Mouse (Mus musculus) liver, embryonic 14.5 days (tissue): ENCODE measurements around the gene Chid1. TPM values are rescaled to one million over a fixed set of nuclear protein-coding genes. Genes with fewer than 3 reads are reported as not detected.

ENCODE experiments used
- ATAC-seq: fragments of 200-750 bp; cut with Nextera tagmentation; 2 replicates; pipeline ENCODE4 v1.8.0; 2017; ENCODE audit warnings: moderate number of reproducible peaks, mild to moderate bottlenecking, moderate library complexity; ENCODE audit not compliant: insufficient read depth
- DNase-seq, 3 experiments: peaks; one replicate each; pipeline ENCODE4 v3.0.0-alpha.2; 2012 to 2013; ENCODE audit warnings: low read depth in 3 of 3, low spot score in 3 of 3
- H3K27ac ChIP-seq: fragments of 300-500 bp; sonication (generic); 2 replicates; pipeline ENCODE4 v1.5.1; 2014; ENCODE audit warnings: moderate library complexity, mild to moderate bottlenecking, control low read depth, inconsistent platforms
- H3K27me3 ChIP-seq: fragments of 300-500 bp; sonication (generic); 2 replicates; pipeline ENCODE4 v1.6.1; 2014; ENCODE audit warnings: mild to moderate bottlenecking, low read length, moderate library complexity; ENCODE audit not compliant: control insufficient read depth, insufficient read depth
- H3K36me3 ChIP-seq: fragments of 300-500 bp; sonication (generic); replicated peaks from 2 replicates; pipeline ENCODE4 v1.6.1; 2014; ENCODE audit warnings: low read depth; ENCODE audit not compliant: control insufficient read depth, insufficient read depth
- H3K4me1 ChIP-seq, 2 experiments: fragments of 200-500 bp in 1 of 2; fragments of 300-500 bp in 1 of 2; sonication (generic) in 1 of 2; replicated peaks; 2 replicates each; pipeline ENCODE4 v1.6.1; 2012 to 2014; ENCODE audit warnings: antibody characterized with exemption in 1 of 2, inconsistent platforms in 1 of 2, low read length in 1 of 2; ENCODE audit not compliant: control insufficient read depth in 2 of 2, insufficient read depth in 2 of 2
- H3K4me2 ChIP-seq: fragments of 300-500 bp; sonication (generic); 2 replicates; pipeline ENCODE4 v1.6.1; 2014; ENCODE audit warnings: low read depth, mild to moderate bottlenecking, control low read depth, moderate library complexity
- H3K4me3 ChIP-seq, 2 experiments: fragments of 200-500 bp in 1 of 2; fragments of 300-500 bp in 1 of 2; sonication (generic) in 1 of 2; 2 replicates each; pipeline ENCODE4 v1.5.1; 2012 to 2014; ENCODE audit warnings: low read depth in 2 of 2, low read length in 2 of 2, mild to moderate bottlenecking in 2 of 2, control low read depth in 1 of 2, inconsistent platforms in 1 of 2, moderate library complexity in 1 of 2; ENCODE audit not compliant: insufficient read depth in 1 of 2
- H3K9ac ChIP-seq: fragments of 300-500 bp; sonication (generic); replicated peaks from 2 replicates; pipeline ENCODE4 v1.6.1; 2014; ENCODE audit warnings: mild to moderate bottlenecking, control low read depth, moderate library complexity
- H3K9me3 ChIP-seq: fragments of 300-500 bp; sonication (generic); 2 replicates; pipeline ENCODE4 v1.6.1; 2016; ENCODE audit warnings: low read length, mixed read lengths; ENCODE audit not compliant: control insufficient read depth
- CTCF ChIP-seq: IDR thresholded peaks from 2 replicates; pipeline ENCODE4 v1.5.1; 2016; ENCODE audit warnings: antibody characterized with exemption, low read depth, control low read depth
- EP300 ChIP-seq: IDR thresholded peaks from 2 replicates; pipeline ENCODE4 v1.6.1; 2016; ENCODE audit warnings: antibody characterized with exemption, low read depth
- WGBS: fragments of 180-500 bp; shearing (Covaris S2); extraction: QIAGEN DNeasy Blood & Tissue Kit; methylation state at CpG from one replicate; pipeline ENCODE4 v1.1.7; 2014; ENCODE audit not compliant: insufficient replicate concordance; 5-methylcytosine and 5-hydroxymethylcytosine counted together
- polyA plus RNA-seq, 2 experiments: library from polyadenylated mRNA; depleted of rRNA in 1 of 2; stranded (reverse) in 1 of 2; unstranded in 1 of 2; fragments of >200 nt; fragmentation: Nextera tagmentation in 1 of 2; extraction: Ambion mirVana in 1 of 2; gene quantifications; 2 replicates each; pipeline versions ENCODE4 v1.2.1 to v1.2.3; 2012 to 2014

The Chid1 gene
- polyA plus RNA-seq, 2 experiments: 12.1 to 23.0 TPM

DNA sequence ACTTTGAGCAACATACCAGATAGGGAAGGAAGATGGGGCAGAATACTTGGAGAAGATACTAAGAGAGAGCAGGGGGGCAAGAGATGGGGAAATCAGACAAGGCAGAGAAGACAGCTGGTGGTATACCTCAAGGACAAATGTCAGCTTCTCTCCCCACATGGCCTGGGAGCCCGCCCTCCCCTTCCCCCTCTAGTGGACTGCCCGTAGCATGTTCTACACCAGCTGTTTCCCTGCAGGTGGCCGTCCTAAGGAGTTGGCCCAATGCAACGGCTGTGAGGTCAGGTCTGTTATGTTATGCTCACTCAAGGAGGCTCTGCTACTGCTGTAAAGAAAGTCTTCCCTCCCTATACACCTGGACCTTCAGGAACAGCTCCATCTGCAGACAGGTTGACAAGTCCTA lies 16.6 kb downstream of the Chid1 start:
- peak; percentile 37 for TF ChIP-seq CTCF
- no peak for TF ChIP-seq EP300
- H3K27me3 ChIP-seq: no peaks in the 10 kb centered on the region
- H3K4me2 ChIP-seq: no peak overlapping the region
- peaks cover 3 to 20% of the 10 kb centered on the region in 2 experiments for H3K4me1 ChIP-seq
- no peak overlapping the region for H3K27ac ChIP-seq
- no peak overlapping the region; the same call in 1 of the 2 replicates for H3K9ac ChIP-seq
- H3K36me3 ChIP-seq: peaks cover 11% of the 10 kb centered on the region
- ATAC-seq: no peak
- DNase-seq: no peak
- no peaks in the 10 kb centered on the region for H3K9me3 ChIP-seq
- 47% methylated on average over 4 of the region's 4 CpGs for WGBS
- no peak overlapping the region for H3K4me3 ChIP-seq

DNA sequence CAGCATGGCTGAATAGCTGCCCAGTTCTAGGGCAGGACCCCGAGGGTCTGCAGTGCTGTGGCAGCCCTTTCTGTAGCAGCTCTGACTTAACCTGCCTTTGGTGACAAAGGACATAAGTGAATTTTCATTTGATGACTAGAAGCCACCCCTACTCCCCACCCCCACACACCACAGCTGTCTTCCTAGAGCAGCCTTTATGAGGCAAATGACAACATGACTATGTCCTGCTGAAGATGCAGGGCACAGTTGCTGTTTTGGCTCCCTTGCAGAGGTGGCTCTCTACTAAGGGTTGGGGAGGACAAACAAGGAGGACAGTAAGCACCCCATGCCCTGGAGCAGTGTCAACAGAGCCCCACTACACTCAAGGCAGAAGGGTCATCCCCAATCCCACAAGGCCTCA lies 19.9 kb downstream of the Chid1 start:
- Histone ChIP-seq H3K9me3 (no peaks in the 10 kb centered on the region), H3K27me3 (no peaks in the 10 kb centered on the region), H3K4me2 (no peak overlapping the region), H3K4me1 (peaks cover 3 to 27% of the 10 kb centered on the region in 2 experiments), H3K9ac (no peak overlapping the region), H3K4me3 (no peak overlapping the region), H3K27ac (no peak overlapping the region), H3K36me3 (peaks cover 11% of the 10 kb centered on the region)
- no peak for TF ChIP-seq CTCF
- TF ChIP-seq EP300: no peak
- 59% methylated on average over 1 of the region's 1 CpGs for WGBS
- DNase-seq (no peak), ATAC-seq (no peak)

DNA sequence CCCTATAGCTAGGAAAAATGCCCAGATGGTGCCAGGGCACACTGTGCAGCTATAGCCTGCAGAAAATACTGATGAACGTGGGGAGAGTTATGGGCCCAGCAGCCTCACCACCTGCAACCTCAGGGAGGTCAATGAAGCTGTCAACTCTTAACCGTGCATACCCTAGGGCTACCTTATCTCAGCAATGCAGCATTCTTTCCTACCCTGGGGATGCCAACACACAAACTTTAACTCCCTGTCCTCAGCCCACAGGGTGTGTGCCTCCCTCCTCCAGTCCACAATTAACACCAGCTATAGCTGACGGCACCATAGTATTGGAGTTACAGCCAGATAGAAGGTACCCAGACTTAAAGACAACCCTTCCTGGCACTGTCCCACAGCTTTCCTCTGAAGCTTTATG lies 20.7 kb downstream of the Chid1 start:
- H3K4me3 ChIP-seq: no peak overlapping the region
- H3K4me2 ChIP-seq: no peak overlapping the region
- H3K9me3 ChIP-seq: no peaks in the 10 kb centered on the region
- no peak overlapping the region for H3K9ac ChIP-seq
- TF ChIP-seq CTCF: no peak
- no peak; the same call in 1 of the 2 replicates for TF ChIP-seq EP300
- DNase-seq (no peak), ATAC-seq (peak; percentile 78)
- peaks cover 3 to 27% of the 10 kb centered on the region in 2 experiments for H3K4me1 ChIP-seq
- H3K27ac ChIP-seq: no peak overlapping the region; the same call in 1 of the 2 replicates
- WGBS: 13% methylated on average over 3 of the region's 3 CpGs
- H3K36me3 ChIP-seq: peaks cover 14% of the 10 kb centered on the region
- H3K27me3 ChIP-seq: no peaks in the 10 kb centered on the region

DNA sequence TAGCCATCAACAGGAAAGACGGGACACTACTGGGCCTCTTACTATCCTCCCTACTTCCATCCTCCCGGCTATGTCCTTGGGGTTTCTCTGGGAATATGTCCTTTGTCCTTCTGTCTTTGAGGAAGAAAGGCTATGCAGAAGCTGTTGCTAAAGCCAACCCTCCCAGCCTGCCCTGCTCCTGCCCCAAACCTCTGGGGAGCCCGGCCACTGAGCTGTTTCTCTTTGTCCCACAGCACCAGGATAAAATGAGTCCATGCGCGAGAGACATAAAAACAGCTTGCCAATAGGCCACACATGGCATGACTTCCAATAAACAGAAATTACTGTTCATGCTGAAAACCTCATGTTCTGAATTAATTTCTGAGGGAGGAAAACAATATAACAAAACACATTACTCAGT lies 21.4 kb downstream of the Chid1 start:
- H3K9ac ChIP-seq: no peak overlapping the region
- ATAC-seq (no peak), DNase-seq (no peak)
- no peaks in the 10 kb centered on the region for H3K9me3 ChIP-seq
- peaks cover 13% of the 10 kb centered on the region for H3K36me3 ChIP-seq
- no peak for TF ChIP-seq EP300
- TF ChIP-seq CTCF: no peak
- no peak overlapping the region for H3K4me3 ChIP-seq
- peaks cover 3 to 27% of the 10 kb centered on the region in 2 experiments for H3K4me1 ChIP-seq
- H3K27ac ChIP-seq: no peak overlapping the region; the same call in 1 of the 2 replicates
- WGBS: 85% methylated on average over 5 of the region's 5 CpGs
- no peaks in the 10 kb centered on the region for H3K27me3 ChIP-seq
- H3K4me2 ChIP-seq: no peak overlapping the region

DNA sequence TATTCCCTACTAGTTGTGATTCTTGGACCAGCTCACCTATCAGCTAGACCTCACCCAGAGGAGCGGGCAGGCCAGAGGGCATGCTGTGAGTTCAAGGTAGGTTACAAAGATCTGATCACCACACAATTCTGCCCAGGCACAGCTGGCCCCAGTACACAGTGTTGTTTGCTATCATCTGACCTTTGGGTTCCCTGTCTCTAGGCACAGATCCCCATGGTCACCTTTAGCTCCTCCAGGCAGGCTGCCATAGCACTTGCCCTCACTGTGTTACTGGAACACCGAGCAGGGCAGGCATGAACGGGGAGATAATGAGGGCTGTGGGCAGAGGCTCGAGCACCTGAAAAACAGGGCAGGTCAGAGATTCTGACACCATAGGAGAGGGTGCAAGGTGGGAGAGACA lies 22.0 kb downstream of the Chid1 start:
- H3K4me3 ChIP-seq: no peak overlapping the region
- peaks cover 14% of the 10 kb centered on the region for H3K36me3 ChIP-seq
- WGBS: 53% methylated on average over 4 of the region's 4 CpGs
- TF ChIP-seq CTCF: no peak
- no peak for TF ChIP-seq EP300
- no peaks in the 10 kb centered on the region for H3K9me3 ChIP-seq
- no peak overlapping the region for H3K4me2 ChIP-seq
- no peak overlapping the region for H3K9ac ChIP-seq
- DNase-seq (no peak), ATAC-seq (peak; percentile 34)
- no peaks in the 10 kb centered on the region for H3K27me3 ChIP-seq
- H3K27ac ChIP-seq: no peak overlapping the region
- peaks cover 3 to 27% of the 10 kb centered on the region in 2 experiments for H3K4me1 ChIP-seq
